Mouse (Mus musculus) olfactory bulb, adult 2 months (tissue): ENCODE data around the gene Birc2.

Experiments used
- CTCF ChIP-seq: fragments of 200-500 bp; IDR thresholded peaks from 2 replicates; pipeline ENCODE4 v1.5.1; 2012; ENCODE audit warnings: low read depth, mild to moderate bottlenecking, low read length, moderate library complexity; ENCODE audit not compliant: insufficient read depth
- POLR2A ChIP-seq: fragments of 200-500 bp; IDR thresholded peaks from 2 replicates; pipeline ENCODE4 v1.6.1; 2012; ENCODE audit warnings: mild to moderate bottlenecking, low read depth, low read length, moderate library complexity; ENCODE audit not compliant: insufficient read depth

GRCm38 (mm10) chr9:7852346-7853230 lies 15.7 kb upstream of the Birc2 start:
- TF ChIP-seq CTCF (no peak), POLR2A (no peak)
